Mouse (Mus musculus) midbrain, embryonic 13.5 days (tissue): ENCODE data around the gene Hoxd9. TPM values are rescaled to one million over a fixed set of nuclear protein-coding genes. Genes with fewer than 3 reads are reported as not detected.
A peak's percentile ranks its signal among the peaks of the same experiment; 100 is the strongest.

Experiments
- ATAC-seq: fragments of 200-750 bp; cut with Nextera tagmentation; 2 replicates; pipeline ENCODE4 v1.8.0; 2017; ENCODE audit warnings: mild to moderate bottlenecking, moderate TSS enrichment, moderate library complexity
- H3K27ac ChIP-seq: fragments of 300-500 bp; sonication (generic); 2 replicates; pipeline ENCODE4 v1.5.1; 2015; ENCODE audit warnings: inconsistent platforms, mild to moderate bottlenecking, moderate library complexity
- H3K27me3 ChIP-seq: fragments of 300-500 bp; sonication (generic); 2 replicates; pipeline ENCODE4 v1.6.1; 2015; ENCODE audit warnings: mild to moderate bottlenecking, inconsistent platforms
- H3K36me3 ChIP-seq: fragments of 300-500 bp; sonication (generic); 2 replicates; pipeline ENCODE4 v1.6.1; 2015; ENCODE audit warnings: mild to moderate bottlenecking, inconsistent platforms
- H3K4me1 ChIP-seq: fragments of 300-500 bp; sonication (generic); replicated peaks from 2 replicates; pipeline ENCODE4 v1.6.1; 2015; ENCODE audit warnings: inconsistent platforms
- H3K4me2 ChIP-seq: fragments of 300-500 bp; sonication (generic); replicated peaks from 2 replicates; pipeline ENCODE4 v1.6.1; 2015; ENCODE audit warnings: moderate library complexity, mild to moderate bottlenecking, inconsistent platforms
- H3K4me3 ChIP-seq: fragments of 300-500 bp; sonication (generic); replicated peaks from 2 replicates; pipeline ENCODE4 v1.5.1; 2015; ENCODE audit warnings: mild to moderate bottlenecking, inconsistent platforms
- H3K9ac ChIP-seq: fragments of 300-500 bp; sonication (generic); replicated peaks from 2 replicates; pipeline ENCODE4 v1.6.1; 2015; ENCODE audit warnings: mild to moderate bottlenecking, inconsistent platforms
- H3K9me3 ChIP-seq: fragments of 300-500 bp; sonication (generic); 2 replicates; pipeline ENCODE4 v1.6.1; 2016; ENCODE audit warnings: mild to moderate bottlenecking, inconsistent platforms
- WGBS: fragments of 180-500 bp; shearing (Covaris S2); methylation state at CpG from one replicate; pipeline ENCODE4 v1.1.7; 2015; 5-methylcytosine and 5-hydroxymethylcytosine counted together
- polyA plus RNA-seq: library from polyadenylated mRNA; unstranded; fragments of >200 nt; fragmentation: Nextera tagmentation; extraction: Ambion mirVana; gene quantifications from 2 replicates; pipeline ENCODE4 v1.2.1, GENCODE M21; 2015

The Hoxd9 gene
- polyA plus RNA-seq, 1 experiment from 2014 or later: not detected

DNA sequence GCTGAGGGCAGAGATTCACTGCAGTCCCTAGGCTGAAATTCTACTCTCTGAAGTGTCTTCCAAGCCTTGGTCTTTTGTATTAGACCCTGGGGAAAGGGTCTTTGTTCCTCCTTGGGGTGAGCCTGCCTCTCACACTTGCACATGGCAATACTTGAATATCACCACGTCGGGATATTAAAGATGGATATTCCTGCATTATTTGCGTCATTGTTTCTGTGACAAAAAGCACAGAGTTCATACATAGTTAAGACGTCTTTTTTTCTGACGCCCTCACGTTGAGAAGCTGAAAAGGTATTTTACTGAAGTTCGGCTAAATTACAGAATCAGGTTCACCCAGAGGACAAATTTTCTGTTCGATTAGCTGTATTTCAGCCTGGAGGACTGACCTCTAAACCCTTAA, 32.8 kb downstream of the Hoxd9 start:
- H3K4me2 ChIP-seq: no peak overlapping the region

GRCm38 (mm10) chr2:74731055-74731454, 33.5 kb downstream of the Hoxd9 start:
- no peak for ATAC-seq
- no peak overlapping the region for H3K27ac ChIP-seq
- no peak overlapping the region for H3K9ac ChIP-seq
- peaks cover 12% of the 10 kb centered on the region for H3K4me1 ChIP-seq
- H3K4me2 ChIP-seq: no peak overlapping the region
- H3K36me3 ChIP-seq: no peaks in the 10 kb centered on the region
- peaks cover 99% of the 10 kb centered on the region for H3K27me3 ChIP-seq
- no peak overlapping the region for H3K4me3 ChIP-seq
- no peaks in the 10 kb centered on the region for H3K9me3 ChIP-seq

More for the DNA sequence above, 32.8 kb downstream of the Hoxd9 start:
- Histone ChIP-seq H3K27me3 (peaks cover 99% of the 10 kb centered on the region), H3K9ac (no peak overlapping the region), H3K36me3 (no peaks in the 10 kb centered on the region), H3K4me1 (peaks cover 10% of the 10 kb centered on the region), H3K27ac (no peak overlapping the region), H3K9me3 (no peaks in the 10 kb centered on the region), H3K4me3 (no peak overlapping the region)
- 1% methylated on average over 8 of the region's 8 CpGs for WGBS
- ATAC-seq: no peak

DNA sequence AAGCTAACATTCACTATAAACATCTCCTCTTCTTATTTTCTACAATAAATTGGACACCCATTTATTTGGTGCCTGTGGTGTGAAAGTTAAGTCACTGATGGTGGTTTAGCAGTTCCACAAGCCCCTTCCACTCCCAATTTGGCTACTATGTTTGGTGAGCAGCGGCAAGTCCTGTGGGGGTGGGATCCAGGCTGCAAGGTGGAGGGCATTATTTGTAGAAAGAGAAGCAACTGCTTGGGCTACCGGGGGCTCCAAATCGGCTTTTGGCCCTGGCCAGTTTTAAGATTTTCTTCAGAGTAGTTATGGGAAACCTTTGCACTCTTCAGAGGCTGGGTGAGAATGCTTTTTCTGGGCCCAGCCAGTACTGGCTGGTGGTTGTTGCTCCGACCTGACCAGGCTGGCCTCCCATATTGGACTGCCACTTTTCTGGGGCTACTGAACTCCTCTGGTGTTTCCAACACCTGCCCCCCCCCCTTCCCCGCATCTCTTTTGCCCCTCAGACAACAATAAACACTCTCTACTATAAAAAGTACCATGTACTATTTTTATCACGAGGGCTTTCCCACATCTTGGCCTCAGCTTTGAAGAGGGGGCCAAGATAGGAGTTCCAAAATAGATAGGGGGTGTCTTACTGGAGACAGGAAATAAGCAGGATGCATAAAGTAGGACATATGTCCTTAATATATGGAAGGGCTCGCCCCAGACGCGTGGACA, 34.4 kb downstream of the Hoxd9 start:
- Histone ChIP-seq H3K27ac (no peak overlapping the region), H3K4me3 (no peak overlapping the region), H3K4me2 (no peak overlapping the region)

DNA sequence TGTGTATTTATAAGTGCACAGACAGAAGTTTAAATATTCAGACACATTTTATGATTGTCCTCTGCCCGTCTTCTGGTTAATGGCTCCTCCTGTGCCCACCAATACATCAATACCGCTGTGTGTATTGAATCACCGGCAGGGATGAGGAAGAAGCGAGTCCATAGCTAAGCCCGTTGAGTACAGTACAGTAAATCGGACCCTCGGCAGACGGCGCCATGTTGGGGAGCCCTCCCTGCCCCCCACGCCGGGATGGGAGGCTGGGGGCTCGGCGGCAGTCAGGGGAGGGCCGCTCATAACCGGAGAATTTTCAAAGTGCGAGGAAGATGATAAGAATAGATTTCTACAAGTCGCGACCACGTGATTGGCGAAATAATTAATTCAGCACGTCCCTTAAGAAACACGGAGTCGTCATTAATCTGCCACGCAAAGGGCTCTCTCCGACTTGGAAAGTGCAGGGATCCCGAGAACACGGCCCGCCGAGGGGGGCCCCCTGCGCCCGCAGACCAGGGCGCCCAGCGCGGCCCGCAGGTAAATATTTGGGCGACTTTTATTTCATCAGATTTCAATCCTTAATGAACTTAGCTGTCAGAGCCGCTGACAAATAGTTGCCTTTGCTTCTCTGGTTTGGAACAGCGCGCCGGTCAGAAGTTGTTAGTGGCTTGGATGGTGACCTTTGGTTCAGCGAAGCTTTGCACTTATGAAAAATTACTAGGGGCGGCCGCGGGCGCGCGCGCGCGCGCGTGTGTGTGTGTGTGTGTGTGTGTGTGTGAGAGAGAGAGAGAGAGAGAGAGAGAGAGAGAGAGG, 35.2 kb downstream of the Hoxd9 start:
- Histone ChIP-seq H3K4me2 (no peak overlapping the region), H3K36me3 (no peaks in the 10 kb centered on the region), H3K9ac (no peak overlapping the region), H3K27ac (no peak overlapping the region), H3K9me3 (no peaks in the 10 kb centered on the region), H3K27me3 (peaks cover 99% of the 10 kb centered on the region), H3K4me1 (peaks cover 8% of the 10 kb centered on the region), H3K4me3 (no peak overlapping the region)
- no peak for ATAC-seq
- 1% methylated on average over 52 of the region's 52 CpGs for WGBS

More for the DNA sequence above, 34.4 kb downstream of the Hoxd9 start:
- WGBS: 2% methylated on average over 9 of the region's 9 CpGs
- no peak for ATAC-seq
- H3K9me3 ChIP-seq: no peaks in the 10 kb centered on the region
- H3K36me3 ChIP-seq: no peaks in the 10 kb centered on the region
- peaks cover 99% of the 10 kb centered on the region for H3K27me3 ChIP-seq
- peaks cover 13% of the 10 kb centered on the region for H3K4me1 ChIP-seq
- no peak overlapping the region for H3K9ac ChIP-seq

DNA sequence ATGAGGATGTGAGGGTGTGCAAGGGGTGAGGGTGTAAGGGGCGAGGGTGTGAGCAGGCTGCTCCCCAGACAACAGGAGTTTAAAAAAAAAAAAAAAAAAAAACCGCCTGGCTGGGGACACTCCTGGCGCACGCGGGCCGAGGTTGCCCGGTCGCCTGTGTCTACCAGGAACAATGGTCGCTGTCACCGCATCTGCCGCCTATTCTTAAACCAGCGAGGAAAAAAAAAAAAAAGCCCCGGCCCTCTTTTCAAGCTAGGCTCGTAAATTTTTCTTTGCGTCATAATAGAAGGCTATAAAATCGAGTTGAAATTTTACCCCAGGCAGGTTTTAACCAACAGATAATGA, 35.8 kb downstream of the Hoxd9 start:
- no peak overlapping the region for H3K27ac ChIP-seq
- no peaks in the 10 kb centered on the region for H3K36me3 ChIP-seq
- H3K4me3 ChIP-seq: no peak overlapping the region
- peaks cover 99% of the 10 kb centered on the region for H3K27me3 ChIP-seq
- no peak for ATAC-seq
- no peak overlapping the region for H3K4me2 ChIP-seq
- H3K4me1 ChIP-seq: peaks cover 8% of the 10 kb centered on the region
- H3K9ac ChIP-seq: no peak overlapping the region
- H3K9me3 ChIP-seq: no peaks in the 10 kb centered on the region
- WGBS: 0% methylated on average over 11 of the region's 16 CpGs

GRCm38 (mm10) chr2:74733765-74734164, 36.2 kb downstream of the Hoxd9 start:
- 1% methylated on average over 6 of the region's 6 CpGs for WGBS
- peaks cover 99% of the 10 kb centered on the region for H3K27me3 ChIP-seq
- peaks cover 8% of the 10 kb centered on the region for H3K4me1 ChIP-seq
- no peak for ATAC-seq
- no peak overlapping the region for H3K4me2 ChIP-seq
- no peak overlapping the region for H3K4me3 ChIP-seq
- H3K27ac ChIP-seq: no peak overlapping the region
- H3K36me3 ChIP-seq: no peaks in the 10 kb centered on the region
- no peak overlapping the region for H3K9ac ChIP-seq
- H3K9me3 ChIP-seq: no peaks in the 10 kb centered on the region

DNA sequence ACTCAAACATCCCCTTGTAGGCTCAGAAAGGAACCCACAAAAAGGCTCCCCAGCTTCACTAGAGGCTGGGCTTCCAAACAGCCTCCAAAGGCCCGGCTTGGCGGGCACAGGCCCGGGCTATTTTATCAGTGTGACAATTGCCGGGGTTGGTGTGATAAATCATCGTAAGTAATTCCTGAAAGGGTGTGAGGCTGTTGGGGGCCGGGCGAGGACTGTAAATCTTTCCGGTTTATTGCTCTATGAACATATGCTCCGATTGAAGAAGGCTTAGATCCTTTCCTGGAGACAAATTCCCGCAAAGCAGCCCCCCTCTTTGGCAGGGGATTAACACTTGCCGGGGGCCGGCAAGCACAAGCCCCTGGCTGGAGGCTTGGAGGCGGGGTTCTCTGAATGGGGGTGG, 36.9 kb downstream of the Hoxd9 start:
- H3K9ac ChIP-seq: no peak overlapping the region

GRCm38 (mm10) chr2:74734996-74735811, 37.7 kb downstream of the Hoxd9 start:
- no peak overlapping the region for H3K4me3 ChIP-seq
- no peaks in the 10 kb centered on the region for H3K36me3 ChIP-seq
- ATAC-seq: no peak
- peaks cover 8% of the 10 kb centered on the region for H3K4me1 ChIP-seq
- WGBS: 2% methylated on average over 27 of the region's 27 CpGs
- peaks cover 100% of the 10 kb centered on the region for H3K27me3 ChIP-seq
- no peak overlapping the region for H3K9ac ChIP-seq
- no peaks in the 10 kb centered on the region for H3K9me3 ChIP-seq
- no peak overlapping the region for H3K27ac ChIP-seq
- no peak overlapping the region for H3K4me2 ChIP-seq

More for the DNA sequence above, 36.9 kb downstream of the Hoxd9 start:
- no peaks in the 10 kb centered on the region for H3K36me3 ChIP-seq
- H3K9me3 ChIP-seq: no peaks in the 10 kb centered on the region
- WGBS: 1% methylated on average over 13 of the region's 13 CpGs
- no peak overlapping the region for H3K4me2 ChIP-seq
- H3K27me3 ChIP-seq: peaks cover 99% of the 10 kb centered on the region
- no peak for ATAC-seq
- H3K4me1 ChIP-seq: peaks cover 8% of the 10 kb centered on the region
- H3K4me3 ChIP-seq: no peak overlapping the region
- no peak overlapping the region for H3K27ac ChIP-seq

- Histone ChIP-seq H3K4me3 (0 out of 2 replicates have a peak overlapping the region, but pooled peaks have one; percentile 7), H3K4me2 (0 out of 2 replicates have a peak overlapping the region, but pooled peaks have one; percentile 14), H3K27ac (no peak overlapping the region), H3K36me3 (no peaks in the 10 kb centered on the region), H3K4me1 (peaks cover 8% of the 10 kb centered on the region), H3K27me3 (peaks cover 100% of the 10 kb centered on the region), H3K9ac (no peak overlapping the region), H3K9me3 (no peaks in the 10 kb centered on the region)
- WGBS: under 1% methylated on average over 42 of the region's 42 CpGs
- no peak for ATAC-seq
Observed at GRCm38 (mm10) chr2:74735851-74736687, 38.5 kb downstream of the Hoxd9 start.

GRCm38 (mm10) chr2:74736688-74737577, 39.4 kb downstream of the Hoxd9 start:
- H3K27ac ChIP-seq: no peak overlapping the region

More at GRCm38 (mm10) chr2:74736688-74737577, 39.4 kb downstream of the Hoxd9 start:
- Histone ChIP-seq H3K36me3 (no peaks in the 10 kb centered on the region), H3K9ac (no peak overlapping the region), H3K9me3 (no peaks in the 10 kb centered on the region), H3K4me3 (no peak overlapping the region), H3K4me2 (no peak overlapping the region), H3K27me3 (peaks cover 100% of the 10 kb centered on the region), H3K4me1 (peaks cover 8% of the 10 kb centered on the region)
- no peak for ATAC-seq
- WGBS: 2% methylated on average over 15 of the region's 15 CpGs
